ENCODE assay signal across 8 mouse cellular contexts in genomic region chr9:22411002-22411857, GRCm38 (mm10). TPM values are rescaled to one million over a fixed set of nuclear protein-coding genes. Genes with fewer than 3 reads are reported as not detected.
DNase-seq lines count a peak whose midpoint lies in the region; ATAC-seq and TF ChIP-seq lines count a peak whose summit lies in the region.

Gene 9530077C05Rik, plus strand, starts transcription at chr9:22411513.

- no peaks in the 10 kb centered on the region for H3K36me3 ChIP-seq in heart, embryonic 11.5 days (ENCODE audit: control insufficient read depth, insufficient read depth, low read length)
- no peaks in the 10 kb centered on the region for H3K36me3 ChIP-seq in kidney, embryonic 15.5 days
- no peaks in the 10 kb centered on the region for H3K36me3 ChIP-seq in limb, embryonic 15.5 days
- H3K36me3 ChIP-seq in midbrain, postnatal 0 days (ENCODE audit: insufficient read depth, low read length): no peaks in the 10 kb centered on the region

- H3K4me2 ChIP-seq in heart, embryonic 11.5 days: peak within 1 kb of the TSS; percentile 79
- H3K4me2 ChIP-seq in kidney, embryonic 15.5 days: peak within 1 kb of the TSS; percentile 89
- peak within 1 kb of the TSS; percentile 62 for H3K4me2 ChIP-seq in limb, embryonic 15.5 days
- H3K4me2 ChIP-seq in midbrain, postnatal 0 days (ENCODE audit: low read depth, low read length, poor library complexity, severe bottlenecking): peak within 1 kb of the TSS; percentile 63

- peak within 1 kb of the TSS; percentile 62 for H3K4me3 ChIP-seq in heart, embryonic 11.5 days (ENCODE audit: low read depth, low read length)
- H3K4me3 ChIP-seq in kidney, embryonic 15.5 days (replicated peaks): peak within 1 kb of the TSS; percentile 65
- H3K4me3 ChIP-seq in limb, embryonic 15.5 days: peak within 1 kb of the TSS; percentile 62
- peak within 1 kb of the TSS; percentile 52 for H3K4me3 ChIP-seq in midbrain, postnatal 0 days (ENCODE audit: low read depth, low read length)

- no peaks in the 10 kb centered on the region for H3K27me3 ChIP-seq in heart, embryonic 11.5 days (ENCODE audit: control insufficient read depth, insufficient read depth, low read length)
- no peaks in the 10 kb centered on the region for H3K27me3 ChIP-seq in kidney, embryonic 15.5 days
- no peaks in the 10 kb centered on the region for H3K27me3 ChIP-seq in limb, embryonic 15.5 days
- no peaks in the 10 kb centered on the region for H3K27me3 ChIP-seq in midbrain, postnatal 0 days (ENCODE audit: insufficient read depth, low read length)

- peak within 1 kb of the TSS; percentile 67; the same call in 1 of the 2 replicates for H3K9ac ChIP-seq in heart, embryonic 11.5 days (ENCODE audit: low read depth, low read length)
- H3K9ac ChIP-seq in kidney, embryonic 15.5 days: peak within 1 kb of the TSS; percentile 63
- H3K9ac ChIP-seq in limb, embryonic 15.5 days: peak within 1 kb of the TSS; percentile 49; the same call in 1 of the 2 replicates
- H3K9ac ChIP-seq in midbrain, postnatal 0 days (replicated peaks; ENCODE audit: low read length, poor library complexity, severe bottlenecking): peak within 1 kb of the TSS; percentile 73

- under 1% methylated on average over 43 of the region's 43 CpGs for WGBS in heart, embryonic 11.5 days (ENCODE audit: insufficient replicate concordance)
- under 1% methylated on average over 43 of the region's 43 CpGs for WGBS in kidney, embryonic 15.5 days
- WGBS in limb, embryonic 15.5 days: under 1% methylated on average over 42 of the region's 43 CpGs
- WGBS in midbrain, postnatal 0 days: under 1% methylated on average over 43 of the region's 43 CpGs

- peak; percentile 94 for DNase-seq in CD4-positive helper T cell, adult 2 months (ENCODE audit: low read depth, low spot score)
- DNase-seq in brain, embryonic 14.5 days (ENCODE audit: low read depth): peak; percentile 99
- DNase-seq in midbrain, postnatal 0 days (ENCODE audit: low spot score): peak; percentile 98
- peak; percentile 93 to 98 for DNase-seq in spleen, postnatal 10 days (ENCODE audit: low spot score in 2 of 2)

- peaks cover 3% of the 10 kb centered on the region; the same call in 1 of the 2 replicates for H3K4me1 ChIP-seq in heart, embryonic 11.5 days (ENCODE audit: control insufficient read depth, insufficient read depth, low read length)
- peaks cover 3% of the 10 kb centered on the region; the same call in 1 of the 2 replicates for H3K4me1 ChIP-seq in kidney, embryonic 15.5 days
- peaks cover 3% of the 10 kb centered on the region; the same call in 1 of the 2 replicates for H3K4me1 ChIP-seq in limb, embryonic 15.5 days
- H3K4me1 ChIP-seq in midbrain, postnatal 0 days (ENCODE audit: insufficient read depth, low read length): 0 out of 2 replicates have a peak, but pooled peaks cover 3% of the 10 kb centered on the region

- peak; percentile 92 for TF ChIP-seq CTCF in brain, embryonic 14.5 days (IDR thresholded peaks at IDR 0.05; ENCODE audit: borderline replicate concordance, extremely low read depth, insufficient read depth, insufficient read length)
- TF ChIP-seq CTCF in midbrain, postnatal 0 days (IDR thresholded peaks at IDR 0.05): peak; percentile 97

- peak; percentile 17; the same call in 1 of the 2 replicates for TF ChIP-seq POLR2A in brain, embryonic 14.5 days (IDR thresholded peaks at IDR 0.05; ENCODE audit: borderline replicate concordance, extremely low read depth, insufficient read depth, insufficient read length, poor library complexity, severe bottlenecking)

- peak; percentile 100 for ATAC-seq in erythroblast, adult 5-6 weeks (replicated peaks; ENCODE audit: low FRiP score, poor library complexity, severe bottlenecking)
- peak; percentile 95 for ATAC-seq in heart, embryonic 11.5 days (replicated peaks; ENCODE audit: insufficient number of reproducible peaks, low FRiP score, low TSS enrichment)
- peak; percentile 98 for ATAC-seq in kidney, embryonic 15.5 days (replicated peaks; ENCODE audit: low FRiP score)
- peak; percentile 98 for ATAC-seq in limb, embryonic 15.5 days (ENCODE audit: insufficient number of reproducible peaks, low FRiP score, low TSS enrichment, low read depth)
- peak; percentile 98 for ATAC-seq in midbrain, postnatal 0 days (ENCODE audit: low FRiP score)

- H3K9me3 ChIP-seq in heart, embryonic 11.5 days (replicated peaks; ENCODE audit: control insufficient read depth, low read length): no peaks in the 10 kb centered on the region
- H3K9me3 ChIP-seq in kidney, embryonic 15.5 days (replicated peaks): no peaks in the 10 kb centered on the region
- no peaks in the 10 kb centered on the region for H3K9me3 ChIP-seq in limb, embryonic 15.5 days
- H3K9me3 ChIP-seq in midbrain, postnatal 0 days (ENCODE audit: low read length): no peaks in the 10 kb centered on the region

- H3K27ac ChIP-seq in heart, embryonic 11.5 days (ENCODE audit: low read depth, low read length): no peak within 1 kb of the TSS
- H3K27ac ChIP-seq in kidney, embryonic 15.5 days: 0 out of 2 replicates have a peak within 1 kb of the TSS, but pooled peaks have one; percentile 33
- no peak within 1 kb of the TSS; the same call in 1 of the 2 replicates for H3K27ac ChIP-seq in limb, embryonic 15.5 days
- H3K27ac ChIP-seq in midbrain, postnatal 0 days (ENCODE audit: low read depth, low read length): peak within 1 kb of the TSS; percentile 60

RNA-seq across cellular contexts. Expression of gene 9530077C05Rik, which starts in this region (rescaled TPM):
- polyA plus RNA-seq in brain, embryonic 14.5 days (2012; rRNA removed): 6.1 and 7.2 TPM in 2 replicates
- 1.5 and 2.3 TPM in 2 replicates for total RNA-seq in erythroblast, adult 5-6 weeks (2015; ENCODE audit: low replicate concordance)
- 1.1 and 2.0 TPM in 2 replicates for total RNA-seq in erythroblast, adult 5-6 weeks (2017; ENCODE audit: low replicate concordance)
- polyA plus RNA-seq in heart, embryonic 11.5 days (2014; fragmentation: Nextera tagmentation; extraction: Ambion mirVana): 2.9 and 3.0 TPM in 2 replicates
- 3.6 and 5.0 TPM in 2 replicates for polyA plus RNA-seq in kidney, embryonic 15.5 days (2015; fragmentation: Nextera tagmentation; extraction: Ambion mirVana)
- polyA plus RNA-seq in limb, embryonic 15.5 days (2015; fragmentation: Nextera tagmentation; extraction: Ambion mirVana): 5.6 TPM in 2 replicates
- 18.7 and 21.5 TPM in 2 replicates for total RNA-seq in midbrain, postnatal 0 days (2014; rRNA removed)
- polyA plus RNA-seq in midbrain, postnatal 0 days (2015; fragmentation: Nextera tagmentation; extraction: Ambion mirVana): 19.3 and 20.2 TPM in 2 replicates

Comparison
In these comparisons a context has a peak if more than half of its experiments do, and no peak if none do; other contexts are left out.
1. H3K27ac ChIP-seq: peak in kidney, embryonic 15.5 days (single experiment) and midbrain, postnatal 0 days (single experiment); none in heart, embryonic 11.5 days (single experiment) and limb, embryonic 15.5 days (single experiment).
2. Peak in every context shown above with its lines, with median percentiles within 50 percentile points of each other: DNase-seq, ATAC-seq, H3K4me2 ChIP-seq, H3K4me3 ChIP-seq and H3K9ac ChIP-seq.